Mouse (Mus musculus) left cerebral cortex, adult 2 months (tissue): ENCODE measurements around the gene 2010109A12Rik. TPM values are rescaled to one million over a fixed set of nuclear protein-coding genes. Genes with fewer than 3 reads are reported as not detected.

ENCODE experiments used
- DNase-seq, 2 experiments: peaks; one replicate each; pipeline ENCODE4 v3.0.0; 2021 to 2022; ENCODE audit warnings: low spot score in 2 of 2, mixed read lengths in 1 of 2; ENCODE audit errors: extremely low spot score in 1 of 2
- H3K27ac ChIP-seq: fragments of 200-600 bp; 2 replicates; pipeline ENCODE4 v1.8.1; 2022
- H3K4me3 ChIP-seq: fragments of 200-600 bp; 2 replicates; pipeline ENCODE4 v1.8.1; 2022
- CTCF ChIP-seq: fragments of 200-600 bp; IDR thresholded peaks from 2 replicates; pipeline ENCODE4 v1.8.1; 2022; ENCODE audit warnings: antibody characterized with exemption, mild to moderate bottlenecking, moderate library complexity
- intact Hi-C: fragments of 180-260 bp; cut with DNase I; formaldehyde crosslinking; loops from one replicate; pipeline ENCODE4 v1.15.1; 2025
- long read RNA-seq, 2 experiments: library from polyadenylated mRNA; stranded (forward); transcript quantifications; one replicate each; pipeline ENCODE4 v2.0.0; 2021; ENCODE audit warnings: borderline mapping rate in 2 of 2
- total RNA-seq, 2 experiments: library from RNA; stranded (reverse); gene quantifications; 2 replicates each; pipeline ENCODE4 v1.2.3; 2021

Gene 2010109A12Rik
- under 1 TPM; 0.52 to 0.79 TPM for total RNA-seq
- long read RNA-seq, experiment 1, result 0 reads
- long read RNA-seq, experiment 2, result 0 reads

DNA sequence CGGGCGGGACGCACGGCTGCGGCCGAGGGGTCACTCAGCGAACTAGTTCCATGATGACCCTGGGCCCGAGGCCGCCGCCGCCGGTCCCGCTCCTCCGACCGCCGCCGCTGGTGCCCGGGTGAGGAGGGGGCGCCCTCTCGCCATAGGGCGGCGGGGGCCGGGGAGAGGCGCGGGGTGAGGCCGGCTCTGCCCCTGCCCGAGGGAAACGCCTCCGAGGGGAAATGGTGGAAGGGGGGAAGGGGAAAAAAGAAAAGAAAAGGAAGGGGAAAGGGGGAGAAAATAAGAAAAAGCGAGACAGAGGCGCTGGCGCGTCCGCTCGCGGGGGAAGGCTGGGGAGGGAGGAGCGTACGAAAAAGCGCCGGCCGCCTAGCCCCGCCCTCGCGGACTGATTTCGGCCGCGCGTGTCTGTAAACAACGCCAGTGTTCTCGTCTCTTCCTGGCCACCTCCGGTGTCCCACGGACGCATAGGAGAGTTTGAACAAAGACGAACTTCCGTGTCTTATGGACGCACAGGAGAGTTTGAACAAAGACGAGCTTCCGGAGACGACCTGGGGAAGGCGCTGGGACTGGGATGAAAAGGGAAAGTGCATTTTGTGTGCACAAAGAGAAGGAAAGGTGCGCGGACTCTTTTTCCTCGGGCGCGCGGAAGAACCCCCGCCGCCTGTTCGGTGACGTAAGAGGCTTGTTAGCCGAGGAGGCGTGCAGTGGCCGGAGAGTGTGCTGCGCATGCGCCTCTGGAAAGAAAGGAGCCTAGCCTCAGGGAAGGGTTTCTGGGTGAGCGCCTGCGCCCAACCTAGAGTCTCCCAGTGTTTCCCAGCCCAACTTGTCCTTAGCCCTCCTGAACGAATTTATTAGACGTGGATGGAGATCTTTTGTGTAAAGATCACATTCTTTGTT lies at the start of gene 2010109A12Rik, which contains the start of gene Ccni:
TSS of gene 2010109A12Rik (plus strand) at position 410 of the 897 bp plus-strand sequence.
TSS of gene Ccni (minus strand) at position 387 of the 897 bp plus-strand sequence.
- TF ChIP-seq CTCF, result no peak
- intact Hi-C loops, result loop anchor here (1.0 to 5.0 kb wide), 2 partner anchors 61 to 116 kb away; partner anchors contain the start of gene Ccng2

GRCm38 (mm10) chr5:93163541-93163940 lies 42.8 kb upstream of the 2010109A12Rik start:
- no peak overlapping the region for H3K4me3 ChIP-seq
- no peak overlapping the region for H3K27ac ChIP-seq
- DNase-seq, result peak; percentile 45 to 56
- TF ChIP-seq CTCF, result peak; percentile 61
- intact Hi-C loops, result loop anchor here (2.0 to 5.0 kb wide), 5 partner anchors 71 to 486 kb away; partner anchors contain the start of genes Ccdc158, Sept11 and Sowahb

More for the DNA sequence above, at the start of gene 2010109A12Rik, which contains the start of gene Ccni:
- peak within 1 kb of the TSS; percentile 79 for H3K4me3 ChIP-seq
- peak within 1 kb of the TSS; percentile 99 for H3K27ac ChIP-seq
- peak; percentile 94 to 96 for DNase-seq

DNA sequence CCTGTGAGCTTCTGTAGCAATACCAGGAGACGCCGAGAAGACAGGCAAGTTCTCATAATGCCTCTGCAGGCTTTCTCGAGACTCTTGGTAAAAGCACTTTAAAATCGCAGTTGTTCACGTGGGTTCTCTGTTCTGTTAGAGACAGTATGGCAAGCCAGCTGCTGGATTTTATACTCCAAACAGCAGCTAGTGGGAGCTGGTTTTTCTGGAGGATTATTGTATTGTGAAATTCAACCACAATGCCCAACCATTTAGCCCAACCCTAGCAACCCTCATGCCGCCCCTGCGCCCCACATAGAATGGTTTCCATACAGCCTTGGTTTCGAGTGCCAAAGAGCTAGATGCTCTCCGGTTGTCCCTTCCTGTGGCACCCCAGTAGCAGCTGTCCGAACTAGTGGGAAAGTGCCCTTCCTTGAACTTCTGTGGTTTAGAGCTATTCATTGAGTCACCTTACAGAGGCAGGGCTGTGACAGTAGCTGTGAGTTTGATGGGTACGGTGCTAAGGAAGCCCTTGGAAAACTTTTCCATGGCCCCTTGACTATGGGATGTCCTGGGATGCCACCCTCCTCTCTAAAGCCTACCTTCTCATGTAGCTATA lies 38.3 kb upstream of the 2010109A12Rik start:
- intact Hi-C loops, result no loop called here
- no peak overlapping the region for H3K4me3 ChIP-seq
- peak; percentile 34 for TF ChIP-seq CTCF
- no peak for DNase-seq
- no peak overlapping the region for H3K27ac ChIP-seq

DNA sequence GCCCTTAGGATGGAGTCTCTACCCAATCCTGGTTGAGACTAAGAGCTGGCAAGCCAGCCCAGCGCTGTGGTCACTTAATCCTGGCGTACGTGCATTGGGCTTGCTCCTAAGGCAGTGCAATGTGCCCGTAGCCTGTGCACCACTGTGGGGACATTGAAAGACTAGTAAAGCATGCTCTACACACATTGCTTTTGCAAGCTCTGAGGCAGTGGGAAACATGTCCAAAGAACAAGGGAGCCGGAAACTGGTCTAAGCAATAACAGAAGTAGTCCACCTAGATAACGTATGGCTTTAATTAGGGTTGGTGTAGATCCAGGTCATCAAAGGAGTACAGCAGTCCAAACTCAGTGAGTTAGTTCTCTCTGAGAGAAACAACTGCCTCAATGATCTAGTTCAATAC lies 37.7 kb upstream of the 2010109A12Rik start:
- intact Hi-C loops, result no loop called here
- DNase-seq, result no peak
- no peak for TF ChIP-seq CTCF
- Histone ChIP-seq H3K27ac (no peak overlapping the region), H3K4me3 (no peak overlapping the region)

- no peak for TF ChIP-seq CTCF
- Histone ChIP-seq H3K4me3 (no peak overlapping the region), H3K27ac (no peak overlapping the region)
- DNase-seq, result no peak
- intact Hi-C loops, result no loop called here
Observed at GRCm38 (mm10) chr5:93171420-93171819, 34.9 kb upstream of the 2010109A12Rik start.

DNA sequence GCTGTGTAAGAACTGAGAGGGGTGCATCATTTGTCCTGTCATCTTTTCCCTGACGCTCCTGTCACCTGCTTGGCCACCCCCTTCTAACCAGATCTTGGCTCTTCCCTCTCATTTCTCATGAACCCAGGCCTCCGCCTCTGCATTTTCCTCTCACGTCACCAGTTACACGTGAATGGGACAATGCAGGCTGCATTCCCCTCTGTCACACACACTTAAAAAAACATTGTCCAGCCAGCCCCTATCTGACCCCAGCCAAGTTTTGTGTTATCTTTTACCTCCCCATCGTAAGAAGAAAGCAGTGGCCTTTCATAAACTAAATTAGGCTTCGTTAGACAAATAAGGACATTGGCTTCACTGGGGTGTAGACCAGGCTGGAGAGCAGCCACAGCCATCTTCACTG lies 33.8 kb upstream of the 2010109A12Rik start:
- TF ChIP-seq CTCF, result no peak
- H3K27ac ChIP-seq, result no peak overlapping the region
- intact Hi-C loops, result no loop called here
- no peak overlapping the region for H3K4me3 ChIP-seq
- no peak for DNase-seq

- no peak for DNase-seq
- intact Hi-C loops, result loop anchor here (5.0 kb wide), 1 partner anchor 148 kb away; no protein-coding TSS in a partner anchor
- no peak for TF ChIP-seq CTCF
Observed at GRCm38 (mm10) chr5:93174675-93175074, 31.6 kb upstream of the 2010109A12Rik start.

DNA sequence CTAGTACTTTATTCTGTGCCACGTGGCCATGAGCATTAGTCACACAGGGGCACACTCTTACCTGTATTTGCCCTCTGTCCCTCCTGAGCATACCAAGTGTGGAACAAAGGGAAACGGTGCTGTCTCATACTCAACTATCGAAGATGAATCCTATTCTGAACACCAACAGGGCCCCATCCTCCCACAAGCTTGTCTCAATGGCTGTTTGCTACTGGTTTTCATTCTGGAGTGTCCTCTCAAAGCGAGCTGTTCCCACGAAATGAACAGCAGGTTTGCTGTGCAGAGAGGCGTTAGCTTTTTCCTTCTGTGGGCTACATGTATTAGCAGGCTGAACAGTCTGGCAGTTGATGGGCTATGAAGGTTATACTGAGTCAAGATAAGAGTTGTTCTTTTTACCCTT lies 27.7 kb upstream of the 2010109A12Rik start:
- no peak for TF ChIP-seq CTCF
- H3K4me3 ChIP-seq, result no peak overlapping the region
- intact Hi-C loops, result loop anchor here (5.0 kb wide), 1 partner anchor 144 kb away; no protein-coding TSS in a partner anchor

More at GRCm38 (mm10) chr5:93174675-93175074, 31.6 kb upstream of the 2010109A12Rik start:
- no peak overlapping the region for H3K4me3 ChIP-seq
- no peak overlapping the region for H3K27ac ChIP-seq

DNA sequence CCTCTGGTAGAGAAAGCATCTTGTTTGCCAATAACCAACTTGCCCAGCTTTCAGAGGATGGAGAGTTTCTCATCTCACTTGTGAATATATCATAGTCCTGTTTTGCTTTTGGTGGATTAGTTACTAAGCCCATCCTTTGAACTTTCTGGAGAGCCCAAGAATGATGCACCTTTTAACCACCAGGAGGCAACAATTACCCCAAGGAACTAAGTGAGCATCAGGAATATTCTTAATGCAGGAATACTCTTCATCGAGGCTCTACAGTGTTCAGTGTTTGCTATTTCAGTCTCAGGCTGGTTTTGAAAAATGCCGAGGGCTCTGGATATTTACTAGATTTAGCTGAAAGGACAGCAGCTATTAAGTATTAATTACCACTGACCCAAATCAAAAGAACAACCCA lies 26.1 kb upstream of the 2010109A12Rik start:
- Histone ChIP-seq H3K27ac (no peak overlapping the region), H3K4me3 (no peak overlapping the region)
- TF ChIP-seq CTCF, result peak; percentile 61
- intact Hi-C loops, result no loop called here
- DNase-seq, result no peak

More for the DNA sequence above, 27.7 kb upstream of the 2010109A12Rik start:
- no peak for DNase-seq
- H3K27ac ChIP-seq, result no peak overlapping the region

- TF ChIP-seq CTCF, result no peak
- no peak for DNase-seq
- Histone ChIP-seq H3K27ac (no peak overlapping the region), H3K4me3 (no peak overlapping the region)
- intact Hi-C loops, result no loop called here
Observed at GRCm38 (mm10) chr5:93183311-93183710, 23.0 kb upstream of the 2010109A12Rik start.

GRCm38 (mm10) chr5:93184548-93184947 lies 21.8 kb upstream of the 2010109A12Rik start:
- DNase-seq, result no peak
- no peak overlapping the region for H3K27ac ChIP-seq
- no peak overlapping the region for H3K4me3 ChIP-seq
- TF ChIP-seq CTCF, result no peak
- intact Hi-C loops, result no loop called here

DNA sequence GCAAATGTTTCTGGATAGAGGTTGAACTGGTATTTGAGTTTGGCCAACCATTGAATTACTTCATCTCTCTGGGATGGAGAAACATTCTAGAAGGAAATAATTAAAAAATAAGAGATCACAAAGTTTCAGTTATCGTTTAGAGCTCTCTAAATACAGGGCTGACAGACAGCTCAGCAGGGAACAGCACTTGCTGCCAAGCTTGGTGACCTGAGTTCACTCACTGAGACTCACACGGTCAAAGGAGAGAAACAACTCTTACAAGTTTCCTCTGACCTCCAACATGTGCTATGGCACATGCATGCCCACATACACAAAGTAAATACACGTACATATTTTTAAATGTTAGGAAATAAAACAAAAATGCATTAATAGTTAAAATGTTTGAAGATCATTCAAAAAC lies 16.7 kb upstream of the 2010109A12Rik start:
- intact Hi-C loops, result no loop called here
- Histone ChIP-seq H3K27ac (no peak overlapping the region), H3K4me3 (no peak overlapping the region)
- no peak for DNase-seq
- no peak for TF ChIP-seq CTCF
